Mouse (Mus musculus) layer of hippocampus, postnatal 25 days (tissue): ENCODE measurements around the gene Flrt1. TPM values are rescaled to one million over a fixed set of nuclear protein-coding genes. Genes with fewer than 3 reads are reported as not detected.
A peak's percentile ranks its signal among the peaks of the same experiment; 100 is the strongest.
"Not testable (repeated sequence)": the region's sequence is repeated elsewhere in the genome, so short reads cannot be mapped to it uniquely, and the experiment has no call there.

ENCODE experiments used
- DNase-seq, 2 experiments: peaks; one replicate each; pipeline ENCODE4 v3.0.0; 2022; ENCODE audit warnings: mixed read lengths in 2 of 2, low spot score in 1 of 2; ENCODE audit errors: extremely low spot score in 1 of 2
- total RNA-seq, 2 experiments: library from RNA; stranded (reverse); gene quantifications; 2 replicates each; pipeline ENCODE4 v1.2.3; 2021

The Flrt1 gene
- total RNA-seq, 2 experiments from 2014 or later: 18.3 to 21.2 TPM

DNA sequence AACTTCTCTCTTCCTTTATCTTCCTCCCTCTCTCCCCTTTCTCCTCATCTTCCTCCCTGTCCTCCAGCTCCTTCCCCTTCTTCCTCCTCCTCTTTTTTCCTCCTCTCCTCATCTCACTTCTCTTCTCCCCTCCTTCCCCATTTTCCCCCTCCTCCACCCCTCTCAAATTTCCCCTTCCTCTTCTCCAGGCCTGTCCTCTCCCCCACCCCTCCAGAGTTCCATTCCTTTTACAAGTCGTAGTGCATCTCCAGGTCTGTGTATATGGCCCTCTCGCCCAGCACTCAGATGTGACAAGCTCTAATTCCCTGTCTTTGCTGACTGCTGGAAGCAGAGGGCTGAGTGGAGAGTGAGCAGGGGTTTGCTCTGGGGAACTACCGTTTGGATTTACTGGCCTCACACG is 34.8 kb downstream of the Flrt1 start:
- DNase-seq: no peak

DNA sequence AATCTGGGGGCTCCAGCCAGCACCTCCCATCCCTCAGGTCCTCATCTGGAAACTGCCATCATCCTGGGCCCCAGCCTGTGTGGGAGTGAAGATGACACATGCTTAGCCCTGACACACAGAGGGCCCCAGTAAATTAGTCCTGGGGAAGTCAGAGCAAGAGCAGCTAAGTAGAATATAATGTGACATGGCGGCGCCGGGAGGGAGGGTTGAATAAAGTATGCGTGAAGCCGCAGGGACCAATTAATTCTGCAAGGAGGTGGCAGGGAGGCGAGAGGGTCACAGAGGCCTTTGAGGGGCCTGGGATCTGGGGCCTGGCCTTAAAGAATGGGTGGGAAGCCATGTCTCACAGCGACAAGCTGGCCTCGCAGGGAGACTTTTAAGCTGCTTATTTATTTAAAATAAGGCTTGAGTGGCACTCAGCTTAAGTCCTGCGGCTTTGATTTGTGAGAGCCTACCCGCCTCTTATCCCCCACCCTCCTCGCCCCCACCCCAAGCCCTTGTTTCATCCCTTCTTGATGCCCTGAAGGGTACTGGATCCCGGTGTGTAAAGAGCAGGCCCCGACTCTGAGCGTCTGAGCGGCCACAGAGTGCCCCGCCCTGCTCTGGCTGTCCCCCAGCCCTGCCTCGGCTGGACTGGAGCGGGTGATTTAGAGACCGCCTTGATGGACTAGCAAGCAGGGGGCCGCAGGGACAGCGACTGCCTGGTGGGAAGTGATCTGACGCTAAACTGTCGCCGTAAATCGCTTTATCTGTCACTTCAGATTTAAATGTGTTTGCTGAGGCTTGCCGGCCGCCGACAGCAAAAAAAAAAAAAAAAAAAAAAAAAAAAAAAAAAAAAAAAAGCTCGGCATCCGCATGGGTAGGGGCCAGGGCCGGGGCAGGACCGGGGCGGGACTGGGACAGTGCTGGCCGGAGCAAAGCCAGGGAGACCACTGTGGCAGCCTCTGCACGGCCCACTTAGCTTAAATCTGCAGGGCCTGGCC is 35.5 kb downstream of the Flrt1 start:
- DNase-seq: no peak

DNA sequence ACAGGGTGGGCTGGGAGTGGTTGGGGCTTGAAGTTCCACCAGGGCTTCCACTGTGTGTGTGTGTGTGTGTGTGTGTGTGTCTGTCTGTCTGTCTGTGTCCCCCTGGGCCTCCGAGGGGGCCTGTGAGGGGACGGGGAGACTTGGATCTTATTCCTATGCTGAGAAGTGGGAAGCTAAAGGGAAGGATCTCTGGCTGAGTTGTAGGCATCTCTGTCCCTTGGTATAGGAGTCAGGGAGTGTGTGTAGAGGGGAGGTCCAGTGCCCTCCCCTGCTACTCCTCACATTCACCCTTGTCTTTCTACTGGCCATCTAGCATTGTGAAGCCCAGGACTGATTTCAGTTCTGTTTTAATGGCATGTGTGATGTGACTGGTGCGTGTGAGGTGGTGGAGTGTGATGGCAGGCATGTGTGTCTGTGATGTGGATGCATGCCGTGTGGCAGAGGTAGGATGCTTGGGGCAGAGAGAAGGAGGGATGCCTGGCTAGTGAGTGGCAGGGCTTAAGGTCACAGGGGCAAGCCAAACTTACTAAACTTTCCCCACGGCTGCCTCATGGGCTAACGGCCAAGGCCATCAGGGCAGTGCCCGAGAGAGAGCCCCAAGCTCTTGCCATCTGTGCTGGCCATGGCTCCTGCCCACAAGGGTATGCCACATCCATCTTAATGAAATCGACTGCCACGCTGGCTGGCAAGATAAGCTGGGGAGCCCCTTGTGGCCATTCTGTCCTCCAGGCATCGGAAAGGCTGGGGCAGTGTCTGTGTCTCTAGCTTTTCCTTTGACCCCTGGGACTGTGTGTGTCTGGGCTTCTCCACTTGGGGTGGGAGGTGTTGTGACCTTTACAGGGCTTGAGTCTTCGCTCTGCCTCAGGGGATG is 36.6 kb downstream of the Flrt1 start:
- DNase-seq: no peak

DNA sequence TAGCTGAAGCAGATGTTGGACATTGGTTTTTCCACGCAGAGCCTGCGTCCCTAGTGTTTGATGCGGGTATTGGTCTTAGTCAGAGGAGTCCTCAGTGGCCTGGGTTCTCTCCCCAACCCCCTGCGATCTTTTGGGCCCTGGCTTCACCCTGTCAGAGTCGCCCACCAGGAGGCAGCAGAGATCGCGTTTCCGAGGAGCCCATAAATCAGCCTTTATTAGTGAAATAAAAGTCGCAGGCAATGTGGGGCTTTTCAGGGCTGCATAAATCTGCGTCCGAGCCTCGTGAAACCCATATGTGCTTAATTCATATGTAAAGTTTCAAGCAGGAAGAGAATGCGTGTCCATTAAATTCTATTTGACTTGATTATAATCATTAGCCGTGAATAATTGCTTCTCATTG is 37.4 kb downstream of the Flrt1 start:
- DNase-seq: peak; percentile 82 to 96

DNA sequence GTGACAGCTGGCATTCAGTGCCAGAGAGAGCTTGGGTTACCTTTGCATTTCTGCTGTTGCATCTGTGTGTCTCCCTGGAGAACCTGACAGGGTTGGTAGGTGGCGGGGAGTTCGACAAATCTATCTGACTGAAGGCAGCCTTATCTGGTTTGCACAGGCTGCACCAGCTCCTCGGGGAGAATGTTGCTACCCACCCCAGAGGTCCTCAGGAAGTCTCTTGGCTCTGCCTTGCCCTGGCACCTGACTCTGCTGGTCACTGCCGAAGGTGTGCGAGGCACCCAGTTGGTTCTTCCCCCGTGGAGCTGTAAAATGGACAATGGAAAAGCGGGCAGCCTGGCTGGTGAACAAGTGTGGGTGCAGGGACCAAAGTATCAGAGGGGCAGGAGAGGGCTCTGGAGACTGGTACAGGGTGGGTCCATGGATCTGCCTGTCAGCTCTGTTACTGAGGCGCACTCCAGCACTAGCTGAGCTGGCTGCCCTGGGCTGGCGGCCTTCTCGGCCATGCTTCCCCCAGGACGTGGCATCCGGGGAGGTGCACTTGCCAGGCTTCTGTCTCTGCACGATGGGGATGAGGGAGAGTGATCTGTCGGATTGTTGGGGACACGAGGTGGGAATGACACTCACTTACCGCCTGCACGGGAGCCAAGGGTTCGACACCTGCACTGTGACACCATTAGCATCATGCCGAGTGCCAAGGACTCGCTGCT is 38.0 kb downstream of the Flrt1 start:
- no peak for DNase-seq

DNA sequence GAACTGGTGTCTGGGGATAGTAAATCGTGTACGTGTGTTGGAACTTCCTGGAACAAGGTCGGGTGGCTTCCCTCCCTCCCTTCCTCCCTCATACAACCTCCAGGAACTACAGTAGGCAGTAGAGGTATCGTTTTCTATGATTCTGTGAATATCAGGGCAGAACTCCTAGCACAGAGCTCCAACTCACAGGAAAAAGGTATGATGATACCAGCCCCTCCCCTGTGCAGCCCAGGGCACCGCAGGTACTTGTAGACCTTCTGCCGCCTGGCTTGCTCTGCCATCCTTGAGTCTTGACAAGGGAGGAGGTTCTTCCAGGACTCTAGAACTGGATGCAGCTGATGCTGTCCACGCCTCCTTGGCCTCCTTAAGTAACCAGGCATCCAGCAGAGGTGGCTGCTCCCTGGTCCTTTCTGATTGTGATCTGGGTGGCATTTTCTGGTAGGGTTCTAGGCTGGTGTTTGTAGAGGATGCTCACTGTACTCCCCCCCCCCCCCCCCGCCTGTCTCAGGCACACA is 38.6 kb downstream of the Flrt1 start:
- DNase-seq: no peak

DNA sequence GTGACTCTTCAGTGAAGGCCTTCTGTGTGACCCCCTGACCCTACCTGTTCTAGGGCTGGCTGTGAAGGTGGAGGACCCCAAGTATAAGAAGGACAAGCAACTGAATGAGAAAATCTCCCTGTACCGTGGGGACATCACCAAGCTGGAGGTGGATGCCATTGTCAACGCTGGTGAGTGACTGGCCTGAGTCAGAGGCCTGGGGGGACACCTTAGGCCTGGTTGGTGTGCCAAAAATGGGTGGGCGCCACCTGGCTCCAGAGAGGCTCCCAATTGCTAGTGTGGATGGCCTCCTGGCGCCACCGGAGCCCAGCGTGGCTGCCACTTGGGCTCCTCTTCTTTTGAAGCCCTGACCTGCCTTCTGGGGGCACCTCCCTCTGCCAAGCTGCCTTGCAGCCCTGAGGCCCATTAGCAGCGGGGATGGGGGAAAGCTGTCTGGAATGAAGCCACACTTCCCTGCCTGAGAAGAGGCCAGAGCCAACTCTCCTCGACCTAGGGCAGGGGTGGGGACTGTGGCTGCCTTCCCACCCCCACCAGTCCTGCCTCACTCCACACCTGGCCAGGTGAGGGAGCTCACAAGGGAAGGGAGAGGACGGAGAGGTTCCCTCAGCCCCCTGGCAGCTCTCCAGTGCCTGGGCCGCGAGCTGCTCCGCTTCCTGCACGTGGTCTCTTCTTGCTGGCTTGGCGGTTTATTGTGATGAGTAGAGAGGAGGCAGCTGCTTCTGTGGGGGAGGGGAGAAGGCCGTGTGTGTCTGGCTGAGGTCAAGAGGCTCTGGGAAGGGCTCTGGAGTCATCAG is 39.3 kb downstream of the Flrt1 start:
- DNase-seq: no peak

DNA sequence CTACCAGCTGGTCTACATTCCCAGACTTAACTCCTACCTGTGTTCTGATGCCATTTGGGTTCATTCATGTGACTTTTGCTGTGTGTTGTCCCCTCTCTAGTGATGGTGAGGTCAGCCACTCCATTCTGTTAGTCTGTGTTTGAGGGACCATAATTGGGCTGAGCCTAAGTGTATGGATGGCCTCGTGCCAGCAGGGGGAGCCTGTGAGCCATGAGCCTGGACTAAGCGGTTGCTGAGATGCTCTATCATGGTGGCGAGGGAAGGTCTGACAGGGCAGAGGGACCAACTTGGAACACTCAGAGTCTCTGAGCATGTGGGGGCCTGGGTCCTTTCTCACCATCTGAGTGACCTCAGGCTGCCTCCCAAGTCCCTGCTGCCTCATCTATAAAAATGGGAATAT is 41.0 kb downstream of the Flrt1 start:
- peak; percentile 74 to 94 for DNase-seq

DNA sequence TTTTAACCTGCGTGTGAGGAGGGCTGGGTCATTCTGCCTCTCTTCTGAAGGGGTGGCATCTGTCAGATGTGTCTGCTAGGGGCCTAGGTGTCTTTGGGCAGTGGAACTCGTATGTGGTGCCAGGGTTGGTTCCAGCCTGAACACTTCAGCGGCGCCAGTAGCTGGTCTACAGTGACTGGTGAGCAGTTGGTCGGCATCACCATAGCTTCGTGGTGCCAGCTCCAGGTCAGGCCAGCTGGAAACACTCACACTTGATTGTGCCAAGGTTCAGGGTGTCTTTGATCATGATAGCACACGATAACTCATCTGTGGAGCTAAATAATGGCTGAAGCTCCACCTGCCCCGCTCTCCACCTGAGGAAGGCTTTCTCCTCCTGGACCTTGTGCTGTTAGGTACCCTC is 42.6 kb downstream of the Flrt1 start:
- DNase-seq: no peak

DNA sequence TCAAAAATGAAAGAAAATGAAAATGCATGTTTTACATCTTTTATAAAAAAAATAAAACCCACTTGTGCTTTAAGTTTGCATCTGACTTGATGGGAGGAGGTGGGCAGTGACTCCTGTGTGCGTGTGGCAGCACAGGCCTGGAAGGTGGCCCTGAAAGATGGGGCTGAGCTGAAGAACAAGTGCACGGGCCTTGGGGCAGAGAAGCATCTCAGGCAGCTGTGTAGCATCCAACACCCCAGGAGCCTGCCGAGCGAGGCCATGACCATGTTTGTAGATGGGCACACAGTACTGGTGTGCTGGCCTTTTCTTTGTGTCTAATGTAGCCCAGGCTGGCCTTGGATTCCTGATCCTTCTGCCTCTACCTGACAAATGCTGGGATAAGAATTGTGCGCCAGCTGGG is 43.4 kb downstream of the Flrt1 start:
- no peak for DNase-seq

DNA sequence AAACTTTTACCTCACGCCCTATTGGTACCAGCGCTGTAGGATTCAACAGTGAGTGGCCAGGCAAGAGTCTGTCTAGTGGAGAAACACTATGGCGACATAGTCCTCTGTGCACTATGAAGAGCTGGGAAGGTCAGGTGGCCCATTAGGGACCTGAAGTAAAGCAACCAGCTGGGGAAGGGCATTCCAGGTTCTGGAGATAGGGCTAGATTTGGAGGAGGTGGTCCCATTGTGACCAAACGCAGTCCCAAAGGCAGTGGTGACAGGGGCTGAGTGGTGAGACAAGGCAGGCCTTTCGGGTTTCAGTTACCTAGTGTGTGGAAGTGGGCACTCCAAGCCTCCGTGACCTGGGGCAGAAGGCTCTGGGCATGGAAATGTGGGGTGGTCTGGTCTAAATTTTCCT is 47.0 kb downstream of the Flrt1 start:
- DNase-seq: no peak

DNA sequence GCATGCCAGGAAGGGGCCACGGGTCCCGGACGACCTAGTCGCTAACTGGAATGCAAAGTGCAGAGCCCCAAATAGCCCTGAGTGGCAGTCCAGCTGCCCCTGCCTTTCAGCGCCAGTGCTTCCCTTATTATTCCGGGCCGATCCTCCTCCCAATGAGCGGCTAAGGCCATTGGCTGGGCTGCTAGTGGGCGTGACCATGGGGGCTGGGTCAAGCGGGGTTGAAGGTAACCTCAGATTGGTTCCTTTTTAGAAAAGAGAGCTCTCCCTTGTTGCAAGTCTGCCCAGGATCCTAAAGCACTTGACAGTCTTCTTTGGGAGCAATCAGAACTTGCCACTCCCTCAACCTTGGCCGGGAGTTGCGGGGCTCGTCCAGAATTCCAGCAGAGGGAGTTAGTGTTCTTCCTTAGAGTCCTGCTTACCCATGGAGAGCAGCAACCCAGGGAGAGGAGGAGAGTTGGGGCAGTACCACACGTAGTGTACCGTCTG is 47.8 kb downstream of the Flrt1 start:
- DNase-seq: peak in 1 of 2 experiments; percentile 36

DNA sequence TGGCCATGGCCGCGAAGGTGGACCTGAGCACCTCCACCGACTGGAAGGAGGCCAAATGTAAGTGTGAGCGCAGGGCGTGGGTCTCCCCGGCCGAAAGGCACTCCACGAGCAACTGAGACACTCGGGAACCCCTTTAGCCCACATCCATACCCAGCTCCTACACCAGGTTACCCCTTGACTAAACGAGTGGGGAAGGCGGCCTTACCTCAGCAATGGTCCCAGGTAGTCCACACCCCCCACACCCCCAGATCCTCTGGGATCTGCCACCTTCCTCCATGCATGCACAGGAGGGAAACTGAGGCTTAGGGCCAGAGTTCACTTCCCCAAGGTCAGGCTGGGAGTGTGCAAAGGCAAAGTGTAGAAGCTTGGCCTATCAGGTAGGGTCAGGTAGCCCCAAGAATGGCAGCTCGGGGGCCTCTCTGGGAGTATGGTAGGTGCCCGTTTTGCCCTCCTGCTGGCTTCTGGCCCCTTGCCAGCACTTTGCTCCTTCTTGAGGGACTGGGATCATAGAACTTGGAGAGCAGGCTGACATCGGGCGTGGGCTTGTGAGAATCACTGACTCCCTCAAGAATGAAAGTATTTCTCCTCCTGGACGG is 48.3 kb downstream of the Flrt1 start:
- DNase-seq: peak in 1 of 2 experiments; percentile 46

DNA sequence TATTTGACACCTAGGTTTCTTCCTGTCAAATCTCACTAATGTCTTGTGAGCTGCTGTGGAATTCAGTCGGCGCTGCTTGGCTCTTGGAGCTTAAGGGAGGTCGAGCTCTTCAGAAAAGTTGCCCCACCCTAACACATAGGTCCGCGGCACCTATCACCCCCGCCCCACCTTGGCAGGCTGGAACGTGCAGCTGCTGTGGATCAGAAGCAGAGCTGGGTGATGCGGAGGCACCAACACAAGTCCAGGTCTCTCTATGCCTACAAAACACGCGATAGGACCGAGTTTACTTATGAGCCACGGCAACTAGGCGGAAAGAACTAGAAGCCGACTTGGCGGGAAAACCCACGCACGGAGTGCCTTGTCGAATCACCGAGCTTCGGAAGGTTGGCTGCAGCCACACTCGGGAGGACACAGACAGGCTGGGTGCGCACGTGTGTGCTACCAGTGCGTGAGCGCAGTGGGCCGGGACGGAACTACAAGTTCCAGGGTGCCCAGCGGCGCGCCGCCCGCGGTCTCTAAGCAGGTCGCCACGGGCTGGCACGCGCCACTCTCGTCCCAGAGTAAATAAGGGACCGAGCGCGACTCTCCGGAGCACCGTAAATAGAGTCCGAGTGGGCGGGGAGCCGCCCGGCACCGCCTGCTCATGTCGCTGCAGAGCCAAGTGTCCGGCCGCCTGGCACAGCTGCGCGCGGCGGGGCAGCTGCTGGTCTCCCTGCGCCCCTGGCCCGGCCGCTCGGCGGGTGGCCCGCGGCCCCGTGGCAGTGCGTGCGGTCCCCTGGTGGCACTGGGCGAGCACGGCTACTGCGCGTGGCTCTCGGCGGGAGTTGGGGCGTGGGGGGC is 49.1 kb downstream of the Flrt1 start, which contains the start of gene Macrod1:
TSS of gene Macrod1 (plus strand) at position 563 of the 840 bp plus-strand sequence.
- DNase-seq: peak; percentile 69 to 72

DNA sequence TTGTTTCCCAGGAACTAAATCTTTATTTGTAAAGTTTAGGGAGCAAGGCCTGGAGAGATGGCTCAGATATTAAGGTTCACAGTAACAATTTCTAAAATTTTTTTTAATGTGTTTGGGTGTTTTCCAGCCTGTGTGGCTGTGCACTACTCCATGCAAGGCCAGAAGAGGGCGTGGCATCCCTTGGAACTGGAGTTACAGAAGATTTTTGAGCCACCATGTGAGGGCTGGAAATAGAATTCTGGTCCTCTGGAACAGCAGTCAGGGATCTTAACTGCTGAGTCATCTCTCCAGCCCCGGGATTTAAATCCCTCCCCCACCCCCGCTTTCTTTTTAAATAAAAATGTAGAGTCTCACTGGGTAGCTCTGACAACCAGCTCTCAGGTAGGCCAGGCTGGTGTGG is 50.4 kb downstream of the Flrt1 start:
- no peak for DNase-seq

DNA sequence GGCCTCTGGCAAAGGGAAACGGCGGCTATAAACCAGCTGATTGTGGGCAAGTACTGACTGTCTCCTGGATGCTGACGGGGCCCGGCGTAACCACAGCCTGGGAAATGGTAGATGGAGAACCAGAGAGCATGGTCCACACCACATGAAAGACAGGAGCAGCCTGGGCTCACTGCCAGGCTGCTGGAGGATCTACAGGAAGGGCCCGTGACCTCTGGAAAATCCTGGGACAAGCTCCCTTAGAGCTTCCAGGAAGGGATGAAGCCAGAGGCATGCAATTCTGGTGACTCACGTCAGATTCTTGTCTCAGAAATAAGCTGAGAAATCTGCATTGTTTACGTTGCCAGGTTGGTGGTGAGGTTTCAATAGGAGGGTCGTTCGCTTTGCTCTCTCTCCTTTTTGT is 50.8 kb downstream of the Flrt1 start:
- no peak for DNase-seq

DNA sequence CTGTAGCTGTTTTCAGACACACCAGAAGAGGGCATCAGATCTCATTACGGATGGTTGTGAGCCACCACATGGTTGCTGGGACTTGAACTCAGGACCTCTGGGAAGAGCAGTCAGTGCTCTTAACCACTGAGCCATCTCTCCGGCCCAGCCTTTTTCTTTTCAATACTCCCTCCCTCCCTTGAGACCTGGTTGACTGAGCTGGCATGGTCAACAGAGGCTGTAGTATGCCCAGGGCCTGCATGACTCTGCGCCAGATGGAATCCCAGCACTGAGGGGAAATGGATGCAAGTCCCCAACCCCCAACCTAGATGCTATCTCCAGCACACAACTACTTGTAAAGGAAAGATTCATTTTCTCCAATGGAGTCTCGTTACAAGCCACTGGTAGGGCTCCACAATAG is 52.1 kb downstream of the Flrt1 start:
- DNase-seq: not testable (repeated sequence)

DNA sequence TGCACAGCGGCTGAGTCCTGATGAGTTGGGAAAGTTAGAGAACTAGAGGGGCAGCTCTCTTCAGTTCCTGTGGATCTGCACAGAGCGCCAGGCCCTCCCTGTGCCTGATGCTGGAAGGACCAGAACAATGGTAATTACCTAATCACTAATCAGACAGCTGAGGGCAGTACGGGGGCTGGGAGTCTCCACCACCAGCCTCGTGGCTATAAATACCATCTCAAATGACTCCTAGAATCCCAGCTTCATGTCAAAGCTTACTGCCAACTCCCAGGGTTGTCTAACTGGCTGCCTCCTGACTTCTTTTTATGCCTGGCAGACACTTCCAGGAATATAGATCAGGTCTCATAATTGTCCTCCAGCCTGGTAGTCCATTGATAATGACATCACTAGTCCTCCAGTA is 60.8 kb downstream of the Flrt1 start:
- DNase-seq: no peak
